Mouse (Mus musculus): Measurements from ENCODE around the gene Vstm2l.

DNA sequence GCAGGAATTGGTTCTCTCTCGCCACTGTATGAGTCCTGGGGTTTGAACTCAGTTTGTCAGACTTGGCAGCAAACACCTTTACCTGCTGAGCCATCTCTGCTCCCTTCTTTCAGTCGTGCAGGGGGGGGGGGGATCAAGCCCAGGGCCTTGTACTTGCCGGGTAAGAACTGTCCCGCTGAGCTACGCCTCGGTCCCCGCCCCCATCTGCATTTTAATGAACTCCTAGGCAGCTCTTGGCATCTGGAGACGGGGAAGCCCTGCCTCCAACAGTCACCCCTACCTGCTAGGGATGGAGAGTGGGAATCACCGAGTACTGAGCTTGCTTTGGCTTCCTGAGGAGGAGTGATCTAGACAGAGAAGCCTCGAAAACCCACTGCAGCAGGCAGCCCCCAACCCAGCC is 4.1 kb downstream of the Vstm2l start:
- no peak for TF ChIP-seq CTCF (IDR thresholded peaks at IDR 0.05; ENCODE audit: low read depth)
- no peak for TF ChIP-seq EP300 (IDR thresholded peaks at IDR 0.05; ENCODE audit: low read depth)

All from heart, postnatal 0 days (tissue).